Mouse (Mus musculus) testis, adult 2 months (tissue): Measurements from ENCODE around the gene Spry1.

Experiments
- CTCF ChIP-seq: fragments of 200-500 bp; IDR thresholded peaks from 2 replicates; pipeline ENCODE4 v1.5.1; 2012; ENCODE audit warnings: low read depth, mild to moderate bottlenecking, inconsistent platforms, low read length, moderate library complexity; ENCODE audit not compliant: control insufficient read depth, insufficient read depth, insufficient replicate concordance
- POLR2A ChIP-seq: fragments of 200-500 bp; IDR thresholded peaks from 2 replicates; pipeline ENCODE4 v1.6.1; 2012; ENCODE audit warnings: low read depth, mild to moderate bottlenecking, inconsistent platforms, low read length, moderate library complexity; ENCODE audit not compliant: control insufficient read depth

- TF ChIP-seq POLR2A (no peak), CTCF (0 out of 2 replicates have a peak, but pooled peaks have one; percentile 17)
These were observed 1.1 kb downstream of the Spry1 start for GRCm38 (mm10) chr3:37640810-37641209.
